Mouse (Mus musculus): ENCODE measurements around the gene Syt8. TPM values are rescaled to one million over a fixed set of nuclear protein-coding genes. Genes with fewer than 3 reads are reported as not detected.

The Syt8 gene
- polyA plus RNA-seq (2014; fragmentation: Illumina TruSeq; extraction: RNeasy Lipid Tissue Mini Kit (QIAGEN cat#74804); ENCODE audit: low read depth, low replicate concordance), result not detected

GRCm38 (mm10) chr7:142434137-142434865, at the start of gene Syt8:
Gene Syt8 (plus strand): TSS chr7:142434850.

GRCm38 (mm10) chr7:142387419-142388148, 47.1 kb upstream of the Syt8 start, which contains the start of gene Ctsd:
Gene Ctsd (minus strand): TSS chr7:142388038.

GRCm38 (mm10) chr7:142441585-142441984, 6.9 kb downstream of the Syt8 start, which contains the start of gene Tnni2:
Gene Tnni2 (plus strand): TSS chr7:142441808.

GRCm38 (mm10) chr7:142460636-142461077, 26.0 kb downstream of the Syt8 start, which contains the start of gene Lsp1:
Gene Lsp1 (plus strand): TSS chr7:142460809.

Other genes starting within 250 kb of the Syt8 start
- gene Gm10153, start 244.5 kb upstream of the Syt8 start, polyA plus RNA-seq (2014; fragmentation: Illumina TruSeq; extraction: RNeasy Lipid Tissue Mini Kit (QIAGEN cat#74804); ENCODE audit: low read depth, low replicate concordance), result not detected
- not detected for gene Krtap5-3, start 233.5 kb upstream of the Syt8 start, polyA plus RNA-seq (2014; fragmentation: Illumina TruSeq; extraction: RNeasy Lipid Tissue Mini Kit (QIAGEN cat#74804); ENCODE audit: low read depth, low replicate concordance)
- not detected for gene Gm7579, start 223.0 kb upstream of the Syt8 start, polyA plus RNA-seq (2014; fragmentation: Illumina TruSeq; extraction: RNeasy Lipid Tissue Mini Kit (QIAGEN cat#74804); ENCODE audit: low read depth, low replicate concordance)
- gene Krtap5-5, start 204.9 kb upstream of the Syt8 start, polyA plus RNA-seq (2014; fragmentation: Illumina TruSeq; extraction: RNeasy Lipid Tissue Mini Kit (QIAGEN cat#74804); ENCODE audit: low read depth, low replicate concordance), result not detected
- gene Gm40460, start 193.8 kb upstream of the Syt8 start, polyA plus RNA-seq (2014; fragmentation: Illumina TruSeq; extraction: RNeasy Lipid Tissue Mini Kit (QIAGEN cat#74804); ENCODE audit: low read depth, low replicate concordance), result not detected
- not detected for gene Gm2431, start 176.5 kb upstream of the Syt8 start, polyA plus RNA-seq (2014; fragmentation: Illumina TruSeq; extraction: RNeasy Lipid Tissue Mini Kit (QIAGEN cat#74804); ENCODE audit: low read depth, low replicate concordance)
- gene Gm4559, start 160.5 kb upstream of the Syt8 start, polyA plus RNA-seq (2014; fragmentation: Illumina TruSeq; extraction: RNeasy Lipid Tissue Mini Kit (QIAGEN cat#74804); ENCODE audit: low read depth, low replicate concordance), result not detected
- gene Krtap5-1, start 137.7 kb upstream of the Syt8 start, polyA plus RNA-seq (2014; fragmentation: Illumina TruSeq; extraction: RNeasy Lipid Tissue Mini Kit (QIAGEN cat#74804); ENCODE audit: low read depth, low replicate concordance), result not detected
- gene Krtap5-4, start 131.3 kb upstream of the Syt8 start, polyA plus RNA-seq (2014; fragmentation: Illumina TruSeq; extraction: RNeasy Lipid Tissue Mini Kit (QIAGEN cat#74804); ENCODE audit: low read depth, low replicate concordance), result not detected
- gene Ifitm10, start 61.1 kb upstream of the Syt8 start, polyA plus RNA-seq (2014; fragmentation: Illumina TruSeq; extraction: RNeasy Lipid Tissue Mini Kit (QIAGEN cat#74804); ENCODE audit: low read depth, low replicate concordance), result not detected
- 31.1 TPM for gene Gm49369, start 52.2 kb upstream of the Syt8 start, polyA plus RNA-seq (2014; fragmentation: Illumina TruSeq; extraction: RNeasy Lipid Tissue Mini Kit (QIAGEN cat#74804); ENCODE audit: low read depth, low replicate concordance)
- gene Ctsd, start 46.8 kb upstream of the Syt8 start, polyA plus RNA-seq (2014; fragmentation: Illumina TruSeq; extraction: RNeasy Lipid Tissue Mini Kit (QIAGEN cat#74804); ENCODE audit: low read depth, low replicate concordance), result 97.6 TPM
- gene Tnni2, start 7.0 kb downstream of the Syt8 start, polyA plus RNA-seq (2014; fragmentation: Illumina TruSeq; extraction: RNeasy Lipid Tissue Mini Kit (QIAGEN cat#74804); ENCODE audit: low read depth, low replicate concordance), result 4.4 TPM
- 3.0 TPM for gene Lsp1, start 26.0 kb downstream of the Syt8 start, polyA plus RNA-seq (2014; fragmentation: Illumina TruSeq; extraction: RNeasy Lipid Tissue Mini Kit (QIAGEN cat#74804); ENCODE audit: low read depth, low replicate concordance)
- gene Tnnt3, start 64.0 kb downstream of the Syt8 start, polyA plus RNA-seq (2014; fragmentation: Illumina TruSeq; extraction: RNeasy Lipid Tissue Mini Kit (QIAGEN cat#74804); ENCODE audit: low read depth, low replicate concordance), result 37.0 TPM
- 3.2 TPM for gene Mrpl23, start 97.8 kb downstream of the Syt8 start, polyA plus RNA-seq (2014; fragmentation: Illumina TruSeq; extraction: RNeasy Lipid Tissue Mini Kit (QIAGEN cat#74804); ENCODE audit: low read depth, low replicate concordance)
- 12.1 TPM for gene Igf2, start 232.0 kb downstream of the Syt8 start, polyA plus RNA-seq (2014; fragmentation: Illumina TruSeq; extraction: RNeasy Lipid Tissue Mini Kit (QIAGEN cat#74804); ENCODE audit: low read depth, low replicate concordance)
- gene Gm49394, start 235.1 kb downstream of the Syt8 start, polyA plus RNA-seq (2014; fragmentation: Illumina TruSeq; extraction: RNeasy Lipid Tissue Mini Kit (QIAGEN cat#74804); ENCODE audit: low read depth, low replicate concordance), result not detected

Data from adrenal gland, adult 10 weeks (tissue).